Mouse (Mus musculus) ovary, postnatal 36 days (tissue): ENCODE data around the gene Nudt6.
A peak's percentile ranks its signal among the peaks of the same experiment; 100 is the strongest.

Experiments used
- DNase-seq: peaks from one replicate; pipeline ENCODE4 v3.0.0; 2022; ENCODE audit warnings: low spot score, mixed read lengths

The Nudt6 gene

GRCm38 (mm10) chr3:37383096-37383765 is 36.8 kb downstream of the Nudt6 start:
- no peak for DNase-seq

DNA sequence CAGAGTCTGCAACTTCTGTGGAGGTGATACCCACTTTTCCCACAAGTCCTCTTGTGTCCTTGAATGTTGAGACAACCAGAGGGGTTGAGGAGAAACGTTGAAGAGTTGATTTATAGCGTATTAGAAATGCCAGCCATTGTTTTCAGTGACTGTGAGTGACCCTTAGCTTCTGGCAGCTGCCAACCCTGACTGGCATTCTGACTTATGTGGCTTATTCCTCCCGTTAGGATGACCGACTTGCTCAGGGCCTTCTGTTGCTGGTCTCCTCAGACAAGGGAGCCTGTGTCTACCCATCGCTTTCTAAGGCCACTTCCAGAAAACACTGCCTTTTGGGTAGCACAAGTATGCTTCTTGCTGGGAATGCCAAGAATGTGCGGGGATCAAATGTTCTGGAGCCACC is 38.6 kb downstream of the Nudt6 start:
- DNase-seq: no peak

- peak; percentile 49 for DNase-seq
Measured at GRCm38 (mm10) chr3:37379930-37380881, 39.8 kb downstream of the Nudt6 start.

DNA sequence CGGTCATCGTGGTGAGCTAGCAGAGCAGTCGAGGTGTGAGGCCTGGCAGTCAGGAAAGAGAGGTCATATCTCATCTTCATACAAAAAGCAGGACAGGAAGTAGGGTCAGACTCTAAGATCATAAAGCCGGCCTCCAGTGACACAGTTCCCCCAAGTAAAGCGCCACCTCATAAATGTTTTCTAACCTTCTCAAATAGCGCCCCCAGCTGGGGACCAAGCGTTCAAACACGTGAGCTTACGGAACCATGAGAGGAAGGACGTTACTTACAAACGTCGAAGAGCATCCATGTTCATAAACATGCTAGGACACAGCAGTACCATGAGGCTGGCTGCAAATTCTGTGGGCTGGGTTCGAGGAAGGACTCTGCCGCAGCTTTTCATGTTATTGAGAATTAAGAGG is 40.8 kb downstream of the Nudt6 start:
- DNase-seq: no peak

GRCm38 (mm10) chr3:37378412-37378811 is 41.6 kb downstream of the Nudt6 start:
- DNase-seq: peak; percentile 50

GRCm38 (mm10) chr3:37377926-37378325 is 42.1 kb downstream of the Nudt6 start:
- no peak for DNase-seq

DNA sequence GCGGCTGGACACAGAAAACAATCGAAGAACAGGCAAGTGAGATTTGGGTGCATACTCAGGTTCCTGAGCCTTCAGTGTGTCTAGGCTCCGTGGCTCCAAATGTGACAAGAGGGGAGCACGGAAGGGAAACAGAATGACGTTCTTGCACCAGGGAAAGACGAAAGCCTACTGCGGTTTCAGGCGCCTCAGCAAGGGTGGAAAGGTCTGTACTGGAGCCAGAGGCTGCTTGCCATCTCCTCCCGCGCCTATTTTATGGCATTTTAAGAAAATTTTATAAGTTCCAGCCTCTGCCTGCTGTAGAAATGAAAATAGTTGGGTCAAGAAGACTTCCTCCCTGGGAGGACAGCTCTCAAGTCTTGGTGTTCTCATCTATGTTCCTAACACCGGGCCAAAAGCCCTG is 46.3 kb downstream of the Nudt6 start:
- DNase-seq: no peak

- DNase-seq: no peak
Measured at GRCm38 (mm10) chr3:37370407-37370806, 49.6 kb downstream of the Nudt6 start.

DNA sequence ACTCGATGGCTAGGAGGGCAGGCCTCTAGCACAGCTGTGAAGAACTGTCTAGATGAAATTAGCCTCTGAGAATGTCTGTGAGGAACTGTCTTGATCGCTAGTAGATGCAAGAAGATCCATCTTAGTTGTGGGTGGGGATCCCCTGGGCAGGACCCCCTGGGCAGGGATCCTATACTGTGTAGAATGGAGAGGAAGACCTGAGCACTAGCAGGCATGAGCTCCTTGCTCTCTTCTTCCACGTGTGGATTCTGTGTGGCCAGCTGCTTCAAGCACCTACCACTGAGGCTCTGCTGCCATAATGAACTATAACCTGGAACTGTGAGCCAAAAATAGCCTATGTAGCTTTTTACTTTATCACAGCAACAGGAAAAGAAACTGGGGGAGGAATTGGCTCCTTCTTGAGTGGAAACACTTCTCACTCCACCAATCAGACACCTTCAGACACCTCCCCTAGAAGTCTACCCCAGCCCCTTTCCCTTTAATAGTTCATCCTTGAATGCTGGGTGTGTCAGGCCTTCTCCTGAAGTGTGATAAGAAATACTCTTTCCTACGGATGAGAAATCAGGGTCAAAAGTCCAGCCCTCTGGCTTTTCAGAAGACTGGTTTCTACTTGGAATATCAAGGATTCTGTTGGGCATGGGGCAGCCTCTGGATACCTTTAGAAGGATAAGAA is 53.5 kb downstream of the Nudt6 start:
- DNase-seq: no peak

DNA sequence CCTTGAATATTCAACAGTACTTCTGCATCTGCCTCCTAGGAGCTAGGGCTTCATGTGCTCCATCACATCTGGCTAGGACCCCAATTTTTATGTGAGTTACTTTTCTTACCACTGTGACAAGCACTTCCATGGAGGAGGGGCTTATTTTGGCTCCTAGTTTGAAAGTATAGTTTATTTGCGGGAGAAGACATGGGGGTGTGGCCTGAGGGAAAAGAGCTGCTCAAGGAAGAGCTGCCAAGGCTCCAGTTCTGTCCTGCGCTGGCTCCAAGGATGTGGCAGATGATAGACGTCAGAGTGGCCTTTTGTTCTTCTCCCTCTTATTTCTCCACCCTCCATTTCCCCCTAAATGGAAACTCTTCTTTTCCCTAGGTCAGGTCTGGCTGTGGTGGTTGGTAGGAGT is 54.0 kb downstream of the Nudt6 start:
- peak; percentile 9 for DNase-seq

DNA sequence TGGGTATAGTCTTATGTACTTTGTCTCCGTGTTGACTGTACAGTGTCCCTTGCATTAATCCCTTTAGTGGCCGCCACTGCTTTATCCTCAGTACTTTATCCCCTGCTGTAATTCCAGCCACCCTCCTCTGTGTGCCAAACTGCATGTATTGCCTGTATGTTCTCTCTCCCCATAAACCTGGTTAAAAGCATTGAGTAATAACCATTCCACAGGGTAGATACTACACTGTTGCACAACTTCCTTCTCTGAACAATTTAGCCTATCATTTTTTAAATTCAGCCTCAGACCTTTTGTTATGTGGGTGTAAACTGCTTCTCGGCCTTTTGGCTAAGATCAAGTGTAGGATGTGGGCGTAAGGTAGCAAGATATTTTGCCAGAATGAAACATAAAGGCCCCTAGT is 54.9 kb downstream of the Nudt6 start:
- no peak for DNase-seq

GRCm38 (mm10) chr3:37360729-37361128 is 59.3 kb downstream of the Nudt6 start:
- peak; percentile 13 for DNase-seq
